Comparison of ENCODE assay signal across 17 mouse cellular contexts in genomic region chr5:74739435-74739834, GRCm38 (mm10). TPM values are rescaled to one million over a fixed set of nuclear protein-coding genes. Genes with fewer than 3 reads are reported as not detected.
A peak's percentile ranks its signal among the peaks of the same experiment; 100 is the strongest.
DNase-seq lines count a peak whose midpoint lies in the region; ATAC-seq and TF ChIP-seq lines count a peak whose summit lies in the region.
"Had no signal": no experiment of that assay in that cellular context is flagged by ENCODE, and none has a peak within 500 bp of the region (broad histone marks: within the 10 kb centered on the region; RNA-seq: fewer than 3 reads in every experiment).

No protein-coding gene starts in this region.

- intact Hi-C loops in left cerebral cortex, postnatal 14 days (cut with DNase I): no loop called here

- no peak for TF ChIP-seq CTCF in forebrain, postnatal 0 days (IDR thresholded peaks at IDR 0.05; ENCODE audit: low read depth)

- peak; percentile 29 for DNase-seq in forebrain, postnatal 0 days
- DNase-seq in left cerebral cortex, postnatal 14 days (ENCODE audit: low spot score in 2 of 2): peak; percentile 15 to 18
- no peak for DNase-seq in left cerebral cortex, adult 11 months (ENCODE audit: low spot score)
- DNase-seq in NIH3T3 (ENCODE audit: low read depth): peak; percentile 55
- no peak for DNase-seq in adrenal gland, adult 8-10 months
- no peak for DNase-seq in cerebellum, postnatal 14 days
- DNase-seq: adrenal gland, postnatal 10 days; cerebellum, postnatal 36 days; kidney, postnatal 36 days; lung, postnatal 10 days; spleen, adult 18-20 months; thymus, postnatal 4 days had no signal

- WGBS in forebrain, postnatal 0 days: 60% methylated on average over 12 of the region's 12 CpGs
- 82% methylated on average over 12 of the region's 12 CpGs for WGBS in forebrain, embryonic 13.5 days
- 26% methylated on average over 12 of the region's 12 CpGs for WGBS in limb, embryonic 13.5 days

- no peak overlapping the region for H3K9ac ChIP-seq in forebrain, postnatal 0 days
- no peak overlapping the region for H3K9ac ChIP-seq in forebrain, embryonic 13.5 days
- H3K9ac ChIP-seq in limb, embryonic 13.5 days: no peak overlapping the region
- H3K9ac ChIP-seq: intestine, embryonic 15.5 days; liver, embryonic 12.5 days had no signal

- H3K4me1 ChIP-seq in forebrain, postnatal 0 days (ENCODE audit: insufficient read depth): no peaks in the 10 kb centered on the region
- peaks cover 2% of the 10 kb centered on the region; the same call in 1 of the 2 replicates for H3K4me1 ChIP-seq in forebrain, embryonic 13.5 days
- H3K4me1 ChIP-seq in limb, embryonic 13.5 days: peaks cover 24% of the 10 kb centered on the region
- H3K4me1 ChIP-seq: liver, embryonic 12.5 days had no signal

- no peaks in the 10 kb centered on the region for H3K36me3 ChIP-seq in forebrain, postnatal 0 days (ENCODE audit: insufficient read depth)
- no peaks in the 10 kb centered on the region for H3K36me3 ChIP-seq in forebrain, embryonic 13.5 days (ENCODE audit: poor library complexity, severe bottlenecking)
- H3K36me3 ChIP-seq in limb, embryonic 13.5 days: no peaks in the 10 kb centered on the region
- H3K36me3 ChIP-seq: intestine, embryonic 15.5 days; liver, embryonic 12.5 days had no signal

- H3K27me3 ChIP-seq in forebrain, postnatal 0 days (ENCODE audit: insufficient read depth, low read length): no peaks in the 10 kb centered on the region
- no peaks in the 10 kb centered on the region for H3K27me3 ChIP-seq in forebrain, embryonic 13.5 days
- no peaks in the 10 kb centered on the region for H3K27me3 ChIP-seq in limb, embryonic 13.5 days
- H3K27me3 ChIP-seq: intestine, embryonic 15.5 days; liver, embryonic 12.5 days had no signal

- ATAC-seq in forebrain, postnatal 0 days: no peak
- no peak for ATAC-seq in forebrain, embryonic 13.5 days
- no peak; the same call in 1 of the 2 replicates for ATAC-seq in limb, embryonic 13.5 days (ENCODE audit: low FRiP score, low read depth)
- ATAC-seq: liver, embryonic 12.5 days had no signal

- H3K4me3 ChIP-seq in forebrain, postnatal 0 days (ENCODE audit: low read depth, low read length): no peak overlapping the region
- no peak overlapping the region for H3K4me3 ChIP-seq in forebrain, embryonic 13.5 days
- no peak overlapping the region for H3K4me3 ChIP-seq in limb, embryonic 13.5 days
- H3K4me3 ChIP-seq: intestine, embryonic 15.5 days; liver, embryonic 12.5 days had no signal

- no peak overlapping the region for H3K4me2 ChIP-seq in forebrain, postnatal 0 days (ENCODE audit: low read depth)
- H3K4me2 ChIP-seq in forebrain, embryonic 13.5 days: no peak overlapping the region
- H3K4me2 ChIP-seq in limb, embryonic 13.5 days (replicated peaks): peak overlapping the region; percentile 31; the same call in 1 of the 2 replicates
- H3K4me2 ChIP-seq: intestine, embryonic 15.5 days; liver, embryonic 12.5 days had no signal

- H3K9me3 ChIP-seq in forebrain, postnatal 0 days (ENCODE audit: low read length): no peaks in the 10 kb centered on the region
- no peaks in the 10 kb centered on the region for H3K9me3 ChIP-seq in forebrain, embryonic 13.5 days (replicated peaks)
- H3K9me3 ChIP-seq in limb, embryonic 13.5 days: no peaks in the 10 kb centered on the region
- H3K9me3 ChIP-seq: intestine, embryonic 15.5 days; liver, embryonic 12.5 days had no signal

- no peak overlapping the region for H3K27ac ChIP-seq in forebrain, postnatal 0 days (ENCODE audit: low read depth, low read length)
- no peak overlapping the region for H3K27ac ChIP-seq in forebrain, embryonic 13.5 days
- H3K27ac ChIP-seq in limb, embryonic 13.5 days: no peak overlapping the region
- H3K27ac ChIP-seq: intestine, embryonic 15.5 days; liver, embryonic 12.5 days; stomach, postnatal 0 days had no signal

RNA-seq across cellular contexts. Expression of gene Lnx1, which starts 36.7 kb away (rescaled TPM):
- 15.5 and 21.2 TPM in 2 replicates for total RNA-seq in forebrain, postnatal 0 days (2014; rRNA removed)
- 6.8 and 11.0 TPM in 2 replicates for polyA plus RNA-seq in forebrain, postnatal 0 days (2015; fragmentation: Nextera tagmentation; extraction: Ambion mirVana)
- polyA plus RNA-seq in forebrain, embryonic 13.5 days (2015; fragmentation: Nextera tagmentation; extraction: Ambion mirVana): 0.97 and 1.5 TPM in 2 replicates
- 10 to 100 TPM; 32.4 to 33.4 TPM for total RNA-seq in left cerebral cortex, postnatal 14 days (2021)
- polyA plus RNA-seq in limb, embryonic 13.5 days (2015; fragmentation: Nextera tagmentation; extraction: Ambion mirVana): 0.83 and 1.0 TPM in 2 replicates
- total RNA-seq in adrenal gland, adult 8-10 months (2022): 1 to 10 TPM; 5.4 to 7.5 (median 6.1) TPM

Comparison
In these comparisons a context has a peak if more than half of its experiments do, and no peak if none do; other contexts are left out.
1. DNase-seq: peak in forebrain, postnatal 0 days (single experiment), left cerebral cortex, postnatal 14 days (2 of 2) and NIH3T3 (single experiment); none in left cerebral cortex, adult 11 months (single experiment), adrenal gland, adult 8-10 months (single experiment) and cerebellum, postnatal 14 days (0 of 2).